Mouse (Mus musculus) cerebellum, adult 2 months (tissue): Measurements from ENCODE around the gene Magohb. TPM values are rescaled to one million over a fixed set of nuclear protein-coding genes. Genes with fewer than 3 reads are reported as not detected.

ENCODE experiments used
- DNase-seq, 2 experiments: peaks; one replicate each; pipeline ENCODE4 v3.0.0; 2021
- H3K27ac ChIP-seq: fragments of 200-500 bp; 2 replicates; pipeline ENCODE4 v1.5.1; 2012; ENCODE audit warnings: low read length, control low read depth, inconsistent platforms; ENCODE audit not compliant: insufficient read depth
- H3K27me3 ChIP-seq: fragments of 200-500 bp; 2 replicates; pipeline ENCODE4 v1.6.1; 2012; ENCODE audit warnings: inconsistent platforms, mild to moderate bottlenecking, low read length, moderate library complexity; ENCODE audit not compliant: control insufficient read depth, insufficient read depth
- H3K4me1 ChIP-seq: fragments of 200-500 bp; 2 replicates; pipeline ENCODE4 v1.6.1; 2011; ENCODE audit warnings: low read length; ENCODE audit not compliant: control insufficient read depth, insufficient read depth
- H3K4me3 ChIP-seq: fragments of 200-500 bp; replicated peaks from 2 replicates; pipeline ENCODE3; 2011; ENCODE audit warnings: mild to moderate bottlenecking, low read depth, low read length, control low read depth; ENCODE audit not compliant: insufficient read depth
- CTCF ChIP-seq: fragments of 200-500 bp; IDR thresholded peaks from 2 replicates; pipeline ENCODE4 v1.5.1; 2011; ENCODE audit warnings: low read depth, mild to moderate bottlenecking, control low read depth, low read length, moderate library complexity, borderline replicate concordance; ENCODE audit not compliant: insufficient read depth
- POLR2A ChIP-seq: fragments of 200-500 bp; IDR thresholded peaks from 2 replicates; pipeline ENCODE4 v1.6.1; 2011; ENCODE audit warnings: low read length, control low read depth, borderline replicate concordance; ENCODE audit not compliant: insufficient read depth
- WGBS: fragments of 180-500 bp; shearing (Covaris S2); methylation state at CpG from one replicate; pipeline ENCODE4 v1.1.7; 2018; 5-methylcytosine and 5-hydroxymethylcytosine counted together
- polyA plus RNA-seq: library from polyadenylated mRNA; depleted of rRNA; stranded (reverse); fragments of >200 nt; gene quantifications from 2 replicates; pipeline ENCODE4 v1.2.3, GENCODE M21; 2012; rRNA removed

Magohb gene
- polyA plus RNA-seq: 9.6 and 10.9 TPM in 2 replicates

GRCm38 (mm10) chr6:131292991-131293788 lies at the start of gene Magohb:
TSS of gene Magohb (minus strand) at chr6:131293244.
- H3K27ac ChIP-seq: peak within 1 kb of the TSS; percentile 57
- WGBS: under 1% methylated on average over 51 of the region's 51 CpGs
- no peaks in the 10 kb centered on the region for H3K4me1 ChIP-seq
- peak within 1 kb of the TSS; percentile 99 for H3K4me3 ChIP-seq
- no peaks in the 10 kb centered on the region; the same call in 1 of the 2 replicates for H3K27me3 ChIP-seq
- TF ChIP-seq POLR2A (peak; percentile 44; the same call in 1 of the 2 replicates), CTCF (no peak)
- DNase-seq: peak; percentile 83 to 91

GRCm38 (mm10) chr6:131340082-131340481 lies 47.0 kb upstream of the Magohb start:
- TF ChIP-seq POLR2A (no peak), CTCF (no peak)
- no peak for DNase-seq
- H3K27ac ChIP-seq: no peak overlapping the region
- H3K4me1 ChIP-seq: no peaks in the 10 kb centered on the region
- 61% methylated on average over 3 of the region's 3 CpGs for WGBS
- no peak overlapping the region for H3K4me3 ChIP-seq
- no peaks in the 10 kb centered on the region for H3K27me3 ChIP-seq

- H3K27ac ChIP-seq: no peak overlapping the region
- H3K4me1 ChIP-seq: no peaks in the 10 kb centered on the region
- DNase-seq: no peak
- no peaks in the 10 kb centered on the region for H3K27me3 ChIP-seq
- 93% methylated on average over 3 of the region's 3 CpGs for WGBS
- no peak overlapping the region for H3K4me3 ChIP-seq
- TF ChIP-seq POLR2A (no peak), CTCF (no peak)
Observed at GRCm38 (mm10) chr6:131339309-131339708, 46.3 kb upstream of the Magohb start.

DNA sequence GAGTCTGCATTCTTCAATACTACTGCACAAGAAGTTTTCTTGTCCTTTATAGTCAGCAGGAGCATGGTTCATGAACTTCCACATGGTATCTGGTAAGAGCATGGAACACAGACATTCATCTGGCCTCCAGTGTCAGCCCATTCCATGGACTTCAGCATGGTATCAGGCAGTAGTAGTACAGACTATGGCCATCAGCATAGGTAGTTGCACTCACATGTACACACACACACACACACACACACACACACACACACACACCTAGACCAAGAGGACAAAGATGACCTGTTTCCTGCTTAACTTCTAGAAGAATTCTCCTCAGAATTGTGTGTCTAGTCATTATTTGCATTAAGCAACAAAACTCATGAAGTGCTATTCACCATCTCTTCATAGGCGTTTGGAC lies 45.7 kb upstream of the Magohb start:
- no peak overlapping the region for H3K4me3 ChIP-seq
- no peak overlapping the region for H3K27ac ChIP-seq
- DNase-seq: no peak
- WGBS: 74% methylated on average over 1 of the region's 1 CpGs
- H3K27me3 ChIP-seq: no peaks in the 10 kb centered on the region
- H3K4me1 ChIP-seq: no peaks in the 10 kb centered on the region
- no peak for TF ChIP-seq POLR2A
- no peak for TF ChIP-seq CTCF

GRCm38 (mm10) chr6:131327076-131327475 lies 34.0 kb upstream of the Magohb start:
- H3K4me3 ChIP-seq: no peak overlapping the region
- DNase-seq: no peak
- no peaks in the 10 kb centered on the region for H3K4me1 ChIP-seq
- no peak for TF ChIP-seq POLR2A
- no peak for TF ChIP-seq CTCF
- no peaks in the 10 kb centered on the region for H3K27me3 ChIP-seq
- H3K27ac ChIP-seq: no peak overlapping the region
- 86% methylated on average over 2 of the region's 2 CpGs for WGBS

GRCm38 (mm10) chr6:131321854-131322639 lies 29.0 kb upstream of the Magohb start:
- no peaks in the 10 kb centered on the region for H3K27me3 ChIP-seq
- no peaks in the 10 kb centered on the region for H3K4me1 ChIP-seq
- no peak for DNase-seq
- WGBS: 69% methylated on average over 3 of the region's 3 CpGs
- no peak overlapping the region for H3K4me3 ChIP-seq
- no peak overlapping the region for H3K27ac ChIP-seq
- no peak for TF ChIP-seq CTCF
- no peak for TF ChIP-seq POLR2A

GRCm38 (mm10) chr6:131316155-131317101 lies 23.4 kb upstream of the Magohb start:
- WGBS: 79% methylated on average over 7 of the region's 7 CpGs
- Histone ChIP-seq H3K4me1 (no peaks in the 10 kb centered on the region), H3K4me3 (no peak overlapping the region), H3K27me3 (no peaks in the 10 kb centered on the region), H3K27ac (no peak overlapping the region)
- TF ChIP-seq POLR2A: no peak
- TF ChIP-seq CTCF: no peak
- DNase-seq: no peak
